In genomic region chr2:25591863-25592262, GRCm38 (mm10) we compare ENCODE assay signal across 10 mouse cellular contexts. TPM values are rescaled to one million over a fixed set of nuclear protein-coding genes. Genes with fewer than 3 reads are reported as not detected.
A peak's percentile ranks its signal among the peaks of the same experiment; 100 is the strongest.
DNase-seq lines count a peak whose midpoint lies in the region; ATAC-seq and TF ChIP-seq lines count a peak whose summit lies in the region.
"Had no signal": no experiment of that assay in that cellular context is flagged by ENCODE, and none has a peak within 500 bp of the region (broad histone marks: within the 10 kb centered on the region; RNA-seq: fewer than 3 reads in every experiment).

No protein-coding gene starts in this region.

- DNase-seq in CD4-positive, CD25-positive, alpha-beta regulatory T cell, adult 2 months (ENCODE audit: low read depth, low spot score): peak; percentile 58
- peak; percentile 52 to 64 for DNase-seq in left cerebral cortex, adult 18-20 months (ENCODE audit: low spot score in 2 of 2)
- DNase-seq in left cerebral cortex, adult 8-10 months (ENCODE audit: low spot score in 2 of 2): no peak
- peak; percentile 49 to 50 for DNase-seq in cerebellum, adult 2 months
- peak; percentile 60 for DNase-seq in lung, postnatal 10 days
- DNase-seq in adrenal gland, postnatal 4 days (ENCODE audit: low spot score in 2 of 2): no peak
- DNase-seq in Muller cell, postnatal 12 days (ENCODE audit: inconsistent ontology term): no peak

- no peak overlapping the region for H3K27ac ChIP-seq in cerebellum, adult 2 months (ENCODE audit: insufficient read depth, low read length)
- H3K27ac ChIP-seq: limb, embryonic 12.5 days had no signal

- TF ChIP-seq CTCF in cerebellum, adult 2 months (IDR thresholded peaks at IDR 0.05; ENCODE audit: borderline replicate concordance, insufficient read depth, low read depth, low read length): peak; percentile 65; the same call in 1 of the 2 replicates

- TF ChIP-seq POLR2A in cerebellum, adult 2 months (IDR thresholded peaks at IDR 0.05; ENCODE audit: borderline replicate concordance, insufficient read depth, low read length): no peak

- no peak for ATAC-seq in CD4-positive, CD25-positive, alpha-beta regulatory T cell, adult 4 months

- no peaks in the 10 kb centered on the region for H3K27me3 ChIP-seq in cerebellum, adult 2 months (ENCODE audit: control insufficient read depth, insufficient read depth, low read length)
- H3K27me3 ChIP-seq: limb, embryonic 12.5 days had no signal

- H3K4me3 ChIP-seq in cerebellum, adult 2 months (replicated peaks; ENCODE audit: insufficient read depth, low read depth, low read length): no peak overlapping the region
- H3K4me3 ChIP-seq: erythroblast, embryonic 14.5 days; limb, embryonic 12.5 days had no signal

- WGBS in cerebellum, adult 2 months: 57% methylated on average over 2 of the region's 2 CpGs

- no peaks in the 10 kb centered on the region for H3K4me1 ChIP-seq in cerebellum, adult 2 months (ENCODE audit: control insufficient read depth, insufficient read depth, low read length)
- H3K4me1 ChIP-seq: limb, embryonic 12.5 days had no signal

RNA-seq across cellular contexts. Expression of gene Ajm1, which starts 10.3 kb away (rescaled TPM):
- polyA plus RNA-seq in CD4-positive, CD25-positive, alpha-beta regulatory T cell, adult 4 months (2017; shearing (Covaris generic)): not detected
- 10 to 100 TPM; 85.6 to 86.3 TPM for total RNA-seq in left cerebral cortex, adult 18-20 months (2021)
- 10 to 100 TPM; 86.8 to 96.3 (median 92.7) TPM for total RNA-seq in left cerebral cortex, adult 8-10 months (2022)
- 257 and 312 TPM in 2 replicates for polyA plus RNA-seq in cerebellum, adult 2 months (2012; rRNA removed)
- 1 to 10 TPM; 4.6 to 5.3 TPM for total RNA-seq in adrenal gland, postnatal 4 days (2021)
- polyA plus RNA-seq: erythroblast, embryonic 14.5 days had no signal

RNA-seq across cellular contexts. Expression of gene Rabl6, which starts 16.5 kb away (rescaled TPM):
- polyA plus RNA-seq in CD4-positive, CD25-positive, alpha-beta regulatory T cell, adult 4 months (2017; shearing (Covaris generic)): 10 to 100 TPM; 17.0 to 20.1 TPM
- 100 to 1,000 TPM; 146 to 150 TPM for total RNA-seq in left cerebral cortex, adult 18-20 months (2021)
- 100 to 1,000 TPM; 135 to 160 (median 145) TPM for total RNA-seq in left cerebral cortex, adult 8-10 months (2022)
- polyA plus RNA-seq in cerebellum, adult 2 months (2012; rRNA removed): 161 and 172 TPM in 2 replicates
- total RNA-seq in adrenal gland, postnatal 4 days (2021): 100 to 1,000 TPM; 117 to 128 TPM

RNA-seq across cellular contexts. Expression of gene Phpt1, which starts 16.8 kb away (rescaled TPM):
- polyA plus RNA-seq in CD4-positive, CD25-positive, alpha-beta regulatory T cell, adult 4 months (2017; shearing (Covaris generic)): 10 to 100 TPM; 53.9 to 66.8 TPM
- total RNA-seq in left cerebral cortex, adult 18-20 months (2021): 10 to 100 TPM; 60.3 to 63.0 TPM
- 10 to 100 TPM; 57.8 to 72.0 (median 64.7) TPM for total RNA-seq in left cerebral cortex, adult 8-10 months (2022)
- 176 and 186 TPM in 2 replicates for polyA plus RNA-seq in cerebellum, adult 2 months (2012; rRNA removed)
- total RNA-seq in adrenal gland, postnatal 4 days (2021): 10 to 100 TPM; 74.7 to 80.0 TPM

RNA-seq across cellular contexts. Expression of gene Mamdc4, which starts 17.2 kb away (rescaled TPM):
- polyA plus RNA-seq in CD4-positive, CD25-positive, alpha-beta regulatory T cell, adult 4 months (2017; shearing (Covaris generic)): 1 to 10 TPM; 1.6 to 4.7 TPM
- total RNA-seq in left cerebral cortex, adult 18-20 months (2021): 1 to 10 TPM; 1.1 to 1.3 TPM
- 1 to 10 TPM in 3 of 4 experiments, under 1 TPM in 1; 0.46 to 3.1 (median 1.7) TPM for total RNA-seq in left cerebral cortex, adult 8-10 months (2022)
- 3.0 and 4.4 TPM in 2 replicates for polyA plus RNA-seq in cerebellum, adult 2 months (2012; rRNA removed)
- total RNA-seq in adrenal gland, postnatal 4 days (2021): 1 to 10 TPM; 4.1 to 7.1 TPM

RNA-seq across cellular contexts. Expression of gene Ccdc183, which starts 25.6 kb away (rescaled TPM):
- polyA plus RNA-seq in CD4-positive, CD25-positive, alpha-beta regulatory T cell, adult 4 months (2017; shearing (Covaris generic)): not detected
- total RNA-seq in left cerebral cortex, adult 18-20 months (2021): not detected
- total RNA-seq in left cerebral cortex, adult 8-10 months (2022): not detected
- polyA plus RNA-seq in cerebellum, adult 2 months (2012; rRNA removed): 0.05 TPM in 1 of 2 replicates, not detected in the other
- under 1 TPM in 1 of 2 experiments, not detected in 1; 0.11 TPM for total RNA-seq in adrenal gland, postnatal 4 days (2021)
- polyA plus RNA-seq: erythroblast, embryonic 14.5 days had no signal

Comparison
In these comparisons a context has a peak if more than half of its experiments do, and no peak if none do; other contexts are left out.
1. DNase-seq: peak in CD4-positive, CD25-positive, alpha-beta regulatory T cell, adult 2 months (single experiment), left cerebral cortex, adult 18-20 months (2 of 2), cerebellum, adult 2 months (2 of 2) and lung, postnatal 10 days (single experiment); none in left cerebral cortex, adult 8-10 months (0 of 2), adrenal gland, postnatal 4 days (0 of 2) and Muller cell, postnatal 12 days (single experiment).
2. RNA of gene Ajm1, which starts 10.3 kb away (total RNA-seq): 86.8 to 96.3 TPM in left cerebral cortex, adult 8-10 months and 85.6 to 86.3 TPM in left cerebral cortex, adult 18-20 months; 4.6 to 5.3 TPM in adrenal gland, postnatal 4 days; every median in the first group is over 10 times any median in the second.